Mouse (Mus musculus): ENCODE measurements around the gene Hao1.

Hao1 gene

DNA sequence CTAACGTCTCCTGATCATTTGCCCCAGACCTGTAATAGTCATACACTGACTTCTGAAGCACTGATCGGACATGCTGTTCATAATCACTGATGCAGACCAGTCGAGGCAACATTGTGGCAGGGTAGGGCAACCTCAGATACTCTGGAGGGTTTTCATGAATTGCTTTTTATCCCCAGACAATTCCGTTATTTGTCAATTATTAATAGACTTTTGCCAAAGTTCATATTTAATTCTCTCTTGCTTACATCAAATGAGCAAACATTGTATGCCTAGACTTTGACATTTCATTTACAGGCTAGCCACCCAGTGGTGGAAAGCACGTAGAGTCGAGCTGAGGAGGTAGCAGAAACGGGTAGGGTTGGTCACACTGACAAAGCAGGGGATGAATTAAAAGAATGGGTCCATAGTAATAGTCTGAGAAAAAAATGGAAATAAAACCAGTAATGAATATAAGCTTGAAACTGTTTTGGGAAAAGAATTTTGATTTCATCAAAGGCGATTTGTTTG, at the start of gene Hao1:
TSS of gene Hao1 (minus strand) at position 148 of the 507 bp plus-strand sequence.
- DNase-seq (ENCODE audit: low read depth, low spot score) = no peak

- DNase-seq (ENCODE audit: low read depth, low spot score) = no peak
These were observed 37.0 kb upstream of the Hao1 start for GRCm38 (mm10) chr2:134591081-134591694.

DNA sequence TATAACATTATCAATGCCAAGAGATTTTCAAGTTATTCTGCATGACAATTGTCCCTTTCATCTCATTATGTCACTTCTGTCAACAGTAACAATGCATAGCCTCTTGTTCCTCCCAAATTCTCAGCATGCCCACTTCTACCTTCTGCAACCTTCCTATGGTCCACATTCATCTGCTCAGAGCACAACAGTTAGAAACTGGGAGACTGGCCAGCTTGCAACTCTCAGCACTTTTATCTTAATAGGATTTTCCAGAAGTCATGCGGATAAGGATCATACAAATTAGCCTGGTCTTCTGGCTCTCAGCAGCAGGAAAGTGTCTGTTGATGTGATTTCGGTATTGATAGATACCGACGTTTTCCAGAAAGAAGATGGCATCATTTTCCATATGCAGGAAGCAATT, 31.1 kb upstream of the Hao1 start:
- no peak for DNase-seq (ENCODE audit: low read depth, low spot score)

GRCm38 (mm10) chr2:134559422-134559821, 5.3 kb upstream of the Hao1 start:
- no peak for DNase-seq (ENCODE audit: low read depth, low spot score)

DNA sequence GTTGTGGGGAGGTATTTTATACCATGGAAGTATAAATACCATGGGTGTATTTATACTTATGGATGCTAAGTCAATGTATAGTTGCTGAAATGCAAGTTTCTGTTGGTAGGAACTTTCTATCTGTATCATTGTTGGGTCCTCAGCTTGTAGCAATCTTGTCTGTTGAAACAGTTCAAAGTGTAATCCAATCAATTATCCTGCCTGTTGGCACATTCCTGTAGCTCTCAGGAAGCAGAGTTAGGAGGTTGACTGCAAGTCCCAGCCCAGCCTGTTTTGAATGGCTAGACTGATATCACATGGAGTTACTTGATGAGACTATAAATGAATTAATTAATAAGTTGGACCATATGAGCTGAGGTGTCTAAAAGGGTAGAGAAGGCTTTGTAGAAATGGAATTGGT, 1.8 kb downstream of the Hao1 start:
- no peak for DNase-seq (ENCODE audit: low read depth, low spot score)

DNA sequence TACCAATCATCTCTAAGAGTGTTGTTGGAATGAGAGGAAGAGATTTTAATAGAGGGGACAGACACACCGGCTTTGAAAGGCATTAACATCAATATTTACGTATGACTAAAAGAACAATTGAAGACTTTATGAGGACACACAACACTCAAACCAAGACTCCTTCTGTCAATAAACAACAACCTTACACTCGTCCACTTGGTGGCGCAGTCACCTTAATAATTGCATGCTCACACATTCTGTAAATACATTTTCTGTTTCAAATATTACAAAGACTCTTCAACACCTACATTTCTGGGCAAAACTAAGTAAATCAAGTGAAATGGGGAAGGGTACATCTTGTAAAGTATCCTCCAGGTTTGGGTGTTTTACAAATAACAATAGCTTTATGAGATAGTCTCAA, 4.4 kb downstream of the Hao1 start:
- DNase-seq (ENCODE audit: low read depth, low spot score) = peak; percentile 15

- DNase-seq (ENCODE audit: low read depth, low spot score) = no peak
These were observed 9.1 kb downstream of the Hao1 start for GRCm38 (mm10) chr2:134545116-134545515.

DNA sequence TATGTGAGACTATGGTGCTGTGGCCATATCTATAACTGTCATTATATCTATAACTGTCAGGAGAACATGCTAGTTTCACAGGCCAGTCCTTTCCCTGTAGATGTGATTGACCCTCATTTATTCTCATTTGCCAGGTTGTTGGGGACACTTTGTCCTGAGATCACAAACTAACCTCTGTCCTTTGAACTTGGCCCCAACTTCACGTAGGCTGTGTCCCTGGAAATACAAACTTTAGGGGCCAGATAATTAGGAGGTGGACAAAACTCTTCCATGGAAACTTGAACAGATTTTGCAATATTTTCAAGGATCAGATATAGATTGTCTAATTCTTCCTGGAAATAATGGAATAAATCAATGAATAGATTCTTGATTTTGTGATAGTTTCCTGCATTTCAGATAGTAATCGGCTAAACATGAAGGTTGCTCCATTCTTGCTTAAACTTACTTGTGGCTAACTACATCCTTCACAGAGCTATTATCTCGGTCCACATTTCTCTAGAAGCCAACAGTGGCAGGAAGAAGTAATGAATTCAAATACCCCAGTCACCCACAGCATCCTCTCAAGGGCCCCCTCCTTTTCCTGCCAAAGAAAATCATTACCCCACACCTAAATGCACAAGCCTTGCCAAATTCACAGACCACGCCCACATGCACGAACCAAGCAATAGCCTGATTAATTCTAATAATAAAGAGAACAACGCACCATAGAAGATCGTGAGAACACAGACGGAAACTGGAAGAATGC, 9.7 kb downstream of the Hao1 start:
- DNase-seq (ENCODE audit: low read depth, low spot score) = no peak

DNA sequence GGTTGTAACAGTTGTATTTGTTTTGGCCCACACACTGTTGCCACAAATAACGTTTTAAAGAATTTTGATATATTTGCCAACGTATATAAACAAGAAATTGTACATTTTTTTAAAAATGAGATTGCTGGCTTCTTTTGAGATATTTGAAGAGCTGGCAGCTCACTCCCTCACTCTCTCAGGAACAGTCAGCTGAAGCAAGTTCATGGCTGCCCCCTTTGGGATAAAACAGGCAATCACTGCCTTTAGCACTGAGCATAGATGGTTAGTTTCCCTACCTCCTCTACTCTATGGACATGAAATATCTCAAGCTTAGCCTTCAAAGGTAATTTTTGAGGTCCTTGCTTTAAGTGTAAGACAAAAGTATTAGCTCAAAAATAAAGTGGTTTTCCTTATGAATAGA, 10.7 kb downstream of the Hao1 start:
- no peak for DNase-seq (ENCODE audit: low read depth, low spot score)

- DNase-seq (ENCODE audit: low read depth, low spot score) = no peak
These were observed 13.1 kb downstream of the Hao1 start for GRCm38 (mm10) chr2:134541019-134541418.

DNA sequence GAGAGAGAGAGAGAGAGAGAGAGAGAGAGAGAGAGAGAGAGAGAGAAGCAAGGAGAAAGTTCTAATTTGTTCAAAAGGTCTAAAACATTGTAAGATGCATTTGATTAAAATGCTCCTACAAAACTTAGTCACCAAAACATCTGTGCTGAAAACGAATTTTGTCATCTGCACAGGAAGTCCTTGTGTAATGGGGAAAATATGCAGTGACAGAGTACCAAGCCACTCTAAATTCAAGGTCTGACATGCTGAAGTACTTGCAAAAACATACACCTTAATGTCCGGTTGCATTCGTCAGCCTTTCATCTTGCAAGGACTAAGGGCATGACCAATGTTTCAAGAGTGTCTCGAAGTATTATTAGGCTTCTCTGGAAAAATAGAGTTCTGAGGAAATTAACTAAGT, 15.7 kb downstream of the Hao1 start:
- DNase-seq (ENCODE audit: low read depth, low spot score) = no peak

GRCm38 (mm10) chr2:134528122-134528810, 25.9 kb downstream of the Hao1 start:
- no peak for DNase-seq (ENCODE audit: low read depth, low spot score)

DNA sequence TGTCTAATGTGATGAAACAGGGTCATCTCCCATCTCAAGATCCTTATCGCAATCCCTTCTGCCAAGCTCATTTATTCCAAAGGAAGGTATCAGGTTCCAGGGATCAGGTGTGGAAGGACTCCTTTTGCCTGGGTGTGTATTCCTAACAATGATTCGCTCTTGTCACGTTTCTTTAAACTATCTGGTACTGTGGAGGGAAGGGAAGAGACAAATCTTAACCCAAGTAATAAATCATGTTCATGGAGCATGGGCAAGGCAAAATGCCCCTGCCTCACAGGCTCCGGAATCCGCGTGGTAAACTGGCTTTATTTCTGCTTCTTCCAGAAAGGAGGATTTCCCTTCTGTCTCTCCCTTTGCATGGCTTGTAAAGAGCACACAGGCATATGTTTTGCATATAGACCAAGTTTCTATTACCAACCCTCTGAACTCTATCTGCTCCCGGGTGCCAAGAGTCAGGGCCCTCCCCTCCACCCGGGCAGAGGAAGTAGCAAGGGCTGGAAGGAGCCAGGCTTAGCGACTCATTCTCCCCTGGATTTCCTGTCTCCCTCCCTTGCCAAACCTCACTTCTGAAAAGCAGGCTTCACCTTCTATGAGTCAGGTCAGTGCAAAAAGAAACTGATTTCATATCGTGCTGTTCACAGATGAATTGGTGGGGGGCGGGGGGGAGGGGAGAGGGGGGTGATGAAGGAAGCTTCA, 26.6 kb downstream of the Hao1 start:
- no peak for DNase-seq (ENCODE audit: low read depth, low spot score)

DNA sequence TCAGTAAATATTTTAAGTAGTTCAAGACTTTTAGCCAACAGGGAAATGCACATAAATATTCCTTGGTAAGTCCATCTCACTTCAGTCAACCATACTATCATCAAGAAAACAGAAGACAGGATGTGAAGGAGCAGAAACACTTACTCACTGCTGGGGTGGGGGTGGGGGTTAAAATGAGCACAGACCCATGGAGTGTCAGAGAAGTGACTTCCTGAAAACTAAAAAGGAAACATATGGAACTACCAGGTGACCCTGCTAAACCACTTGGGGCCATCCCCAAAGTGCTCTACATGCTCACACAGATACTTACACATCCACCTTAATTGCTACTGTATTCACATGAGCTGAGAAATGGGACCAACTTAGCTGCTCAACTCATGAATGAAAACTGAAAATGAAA, 36.1 kb downstream of the Hao1 start:
- no peak for DNase-seq (ENCODE audit: low read depth, low spot score)

- DNase-seq (ENCODE audit: low read depth, low spot score) = no peak
These were observed 54.4 kb downstream of the Hao1 start for GRCm38 (mm10) chr2:134499777-134500176.

DNA sequence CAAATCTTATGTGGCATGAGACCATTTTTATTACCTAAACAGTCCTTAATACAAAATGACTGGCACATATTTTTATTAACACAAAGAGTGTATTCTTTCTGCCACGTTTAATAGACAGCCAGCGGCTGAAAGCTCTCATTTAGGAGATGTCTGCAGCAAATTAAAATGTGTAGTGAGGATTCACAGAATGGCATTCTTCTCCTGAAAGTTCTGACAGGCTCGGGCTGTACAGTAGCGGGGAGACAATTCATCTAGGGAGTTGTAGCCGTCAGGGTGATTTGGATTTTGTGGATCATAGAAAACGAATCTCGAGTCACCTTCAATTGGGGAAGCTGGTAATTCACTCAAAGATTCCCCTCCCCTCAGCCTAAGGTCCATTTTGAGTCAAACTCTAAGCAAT, 55.7 kb downstream of the Hao1 start:
- no peak for DNase-seq (ENCODE audit: low read depth, low spot score)

- DNase-seq (ENCODE audit: low read depth, low spot score) = no peak
These were observed 65.5 kb downstream of the Hao1 start for GRCm38 (mm10) chr2:134488671-134489070.

GRCm38 (mm10) chr2:134486055-134486834, 67.9 kb downstream of the Hao1 start:
- DNase-seq (ENCODE audit: low read depth, low spot score) = no peak

DNA sequence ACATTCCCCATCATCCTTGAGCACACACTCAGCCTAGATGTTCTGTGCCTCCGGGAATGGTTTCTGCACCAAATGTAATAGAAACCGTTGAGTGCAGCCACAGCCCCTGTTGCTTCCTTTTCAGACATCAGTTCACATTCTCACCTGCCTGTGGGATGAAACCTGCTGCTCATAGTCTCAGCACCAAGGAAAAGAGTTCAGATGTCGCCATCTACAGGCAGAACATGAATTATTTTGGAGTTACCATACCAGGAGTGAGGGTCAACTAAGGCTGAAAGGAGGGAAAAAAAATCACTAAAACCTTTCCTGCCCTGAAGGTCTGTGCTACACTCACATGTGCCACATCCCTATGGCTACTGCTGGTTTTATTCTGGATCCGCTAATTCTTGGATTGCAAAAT, 71.5 kb downstream of the Hao1 start:
- no peak for DNase-seq (ENCODE audit: low read depth, low spot score)

DNA sequence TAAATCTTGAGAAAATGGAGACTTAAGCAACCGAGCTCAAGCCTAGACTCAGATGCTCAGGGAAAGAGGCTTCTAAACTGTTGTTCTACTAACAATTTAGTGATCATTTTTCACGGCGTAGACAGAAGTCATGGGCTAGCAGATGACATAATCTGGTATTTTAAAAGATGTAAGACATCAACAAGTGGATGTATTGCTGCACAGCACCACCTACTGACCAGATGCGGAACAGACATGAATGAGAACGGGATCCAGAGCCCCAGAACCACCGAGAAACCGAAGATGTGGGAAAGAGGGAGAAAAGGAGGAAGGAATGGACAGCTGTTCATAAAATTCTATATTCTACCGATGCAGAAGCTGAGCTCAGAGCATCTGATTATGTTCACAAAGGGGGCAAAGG, 72.4 kb downstream of the Hao1 start:
- no peak for DNase-seq (ENCODE audit: low read depth, low spot score)

DNA sequence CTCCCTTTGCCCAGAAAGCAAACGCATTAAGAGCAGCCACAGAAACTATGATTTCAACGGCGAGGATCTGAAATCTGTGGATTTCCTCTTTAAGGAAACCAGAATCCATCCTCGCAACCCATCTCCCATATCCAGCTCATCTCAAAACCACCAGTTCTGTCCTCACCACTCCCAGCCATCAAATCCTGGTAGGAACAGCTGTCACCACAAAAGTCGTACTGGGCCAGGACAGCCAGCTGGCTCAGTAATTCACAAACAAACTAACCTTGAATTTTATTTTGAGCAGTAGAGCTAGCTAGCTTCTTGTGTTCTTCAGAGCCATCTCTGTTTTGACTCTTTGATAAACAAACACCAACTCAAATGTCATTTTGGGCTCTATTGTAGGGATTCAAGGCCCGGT, 73.0 kb downstream of the Hao1 start:
- no peak for DNase-seq (ENCODE audit: low read depth, low spot score)
